Mouse (Mus musculus) forebrain, embryonic 15.5 days (tissue): Measurements from ENCODE around the gene Ptgdr2. TPM values are rescaled to one million over a fixed set of nuclear protein-coding genes. Genes with fewer than 3 reads are reported as not detected.

ENCODE experiments used
- ATAC-seq: fragments of 200-750 bp; cut with Nextera tagmentation; replicated peaks from 2 replicates; pipeline ENCODE4 v1.8.0; 2017; ENCODE audit warnings: mild to moderate bottlenecking, moderate TSS enrichment, moderate library complexity
- H3K27ac ChIP-seq: fragments of 300-500 bp; sonication (generic); replicated peaks from 2 replicates; pipeline ENCODE4 v1.5.1; 2015; ENCODE audit warnings: mild to moderate bottlenecking, inconsistent platforms
- H3K27me3 ChIP-seq: fragments of 300-500 bp; sonication (generic); 2 replicates; pipeline ENCODE4 v1.6.1; 2015; ENCODE audit warnings: inconsistent platforms
- H3K36me3 ChIP-seq: fragments of 300-500 bp; sonication (generic); 2 replicates; pipeline ENCODE4 v1.6.1; 2015; ENCODE audit warnings: mild to moderate bottlenecking, inconsistent platforms
- H3K4me1 ChIP-seq: fragments of 300-500 bp; sonication (generic); 2 replicates; pipeline ENCODE4 v1.6.1; 2015; ENCODE audit warnings: inconsistent platforms
- H3K4me2 ChIP-seq: fragments of 300-500 bp; sonication (generic); replicated peaks from 2 replicates; pipeline ENCODE4 v1.6.1; 2015; ENCODE audit warnings: mild to moderate bottlenecking, inconsistent platforms
- H3K4me3 ChIP-seq: fragments of 300-500 bp; sonication (generic); 2 replicates; pipeline ENCODE4 v1.5.1; 2015; ENCODE audit warnings: mild to moderate bottlenecking, inconsistent platforms
- H3K9ac ChIP-seq: fragments of 300-500 bp; sonication (generic); replicated peaks from 2 replicates; pipeline ENCODE4 v1.6.1; 2015; ENCODE audit warnings: mild to moderate bottlenecking, inconsistent platforms
- H3K9me3 ChIP-seq: fragments of 300-500 bp; sonication (generic); 2 replicates; pipeline ENCODE4 v1.6.1; 2016; ENCODE audit warnings: inconsistent platforms
- WGBS: fragments of 180-500 bp; shearing (Covaris S2); methylation state at CpG from one replicate; pipeline ENCODE4 v1.1.7; 2015; ENCODE audit warnings: mixed read lengths; 5-methylcytosine and 5-hydroxymethylcytosine counted together
- polyA plus RNA-seq: library from polyadenylated mRNA; unstranded; fragments of >200 nt; fragmentation: Nextera tagmentation; extraction: Ambion mirVana; gene quantifications from 2 replicates; pipeline ENCODE4 v1.2.1, GENCODE M21; 2015

Ptgdr2 gene
- polyA plus RNA-seq, 1 experiment from 2014 or later = 0.06 TPM

DNA sequence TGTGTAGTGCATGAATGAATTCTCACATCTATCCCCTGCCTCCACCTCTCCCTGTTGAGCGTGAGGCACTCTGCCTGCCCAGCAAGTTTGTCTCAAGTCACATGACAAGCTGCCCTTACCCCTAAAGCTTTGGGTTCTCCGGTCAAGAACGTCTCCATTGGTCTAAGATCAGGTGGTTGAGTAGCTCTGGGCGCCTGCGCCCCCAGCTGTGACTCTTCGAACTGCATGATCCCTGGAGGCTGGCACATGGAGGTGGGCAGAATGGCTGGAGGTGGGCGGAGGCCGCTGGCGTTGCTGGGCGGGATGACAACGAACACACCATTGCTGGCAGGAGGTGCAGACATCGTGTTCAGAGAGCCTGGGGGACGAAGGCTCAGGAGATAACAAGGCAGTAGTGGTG is 47.6 kb downstream of the Ptgdr2 start:
- H3K27ac ChIP-seq = no peak overlapping the region
- WGBS = 77% methylated on average over 13 of the region's 13 CpGs
- H3K4me1 ChIP-seq = no peaks in the 10 kb centered on the region
- H3K9me3 ChIP-seq = no peaks in the 10 kb centered on the region
- no peak overlapping the region for H3K9ac ChIP-seq
- no peak overlapping the region for H3K4me2 ChIP-seq
- H3K36me3 ChIP-seq = no peaks in the 10 kb centered on the region
- no peak overlapping the region for H3K4me3 ChIP-seq
- no peak for ATAC-seq
- H3K27me3 ChIP-seq = no peaks in the 10 kb centered on the region

DNA sequence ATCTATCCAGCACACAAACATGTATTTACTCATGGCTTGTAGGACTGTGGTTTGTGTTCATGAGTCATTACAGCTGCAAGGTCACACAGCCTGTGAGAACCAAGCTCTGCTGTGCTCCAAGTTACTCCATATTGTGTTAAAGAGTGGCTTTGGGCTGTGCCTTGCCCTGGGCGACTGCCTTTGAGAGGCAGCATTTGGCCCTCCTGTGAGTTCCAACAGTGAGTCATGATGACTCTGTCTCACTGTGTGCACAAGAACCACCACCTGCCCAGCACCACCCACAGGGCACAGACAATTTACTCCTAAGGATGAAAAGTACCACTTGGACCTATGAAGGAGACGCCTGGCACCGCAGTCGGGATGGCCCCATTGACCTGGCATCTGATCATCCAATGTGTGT is 48.9 kb downstream of the Ptgdr2 start:
- Histone ChIP-seq H3K9me3 (no peaks in the 10 kb centered on the region), H3K9ac (no peak overlapping the region), H3K4me2 (no peak overlapping the region), H3K27ac (no peak overlapping the region), H3K4me1 (no peaks in the 10 kb centered on the region), H3K4me3 (no peak overlapping the region), H3K36me3 (no peaks in the 10 kb centered on the region), H3K27me3 (no peaks in the 10 kb centered on the region)
- ATAC-seq = no peak
- 92% methylated on average over 4 of the region's 4 CpGs for WGBS

DNA sequence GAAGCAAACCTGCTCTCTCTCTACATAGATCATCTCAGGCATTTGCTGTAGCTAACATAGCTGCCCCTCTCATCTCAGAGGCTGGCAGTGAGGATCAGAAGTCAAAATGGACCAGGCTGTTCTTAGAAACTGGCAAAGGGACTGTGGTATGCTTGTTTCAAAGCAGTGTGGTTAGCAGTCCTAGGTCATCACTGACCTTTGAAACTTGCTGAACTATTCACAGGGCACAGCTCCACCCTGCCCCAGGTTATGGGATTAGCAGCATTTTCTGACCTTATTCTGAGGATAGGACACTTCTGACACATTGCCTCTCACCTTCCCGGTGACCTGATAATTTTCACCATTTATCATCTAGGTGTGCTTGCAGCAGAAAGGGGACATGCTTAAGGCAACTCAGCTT is 51.6 kb downstream of the Ptgdr2 start:
- 91% methylated on average over 1 of the region's 1 CpGs for WGBS
- no peaks in the 10 kb centered on the region for H3K4me1 ChIP-seq
- no peaks in the 10 kb centered on the region for H3K27me3 ChIP-seq
- no peaks in the 10 kb centered on the region for H3K36me3 ChIP-seq
- no peak overlapping the region for H3K27ac ChIP-seq
- H3K4me3 ChIP-seq = no peak overlapping the region
- H3K9me3 ChIP-seq = no peaks in the 10 kb centered on the region
- no peak for ATAC-seq
- H3K9ac ChIP-seq = no peak overlapping the region
- H3K4me2 ChIP-seq = no peak overlapping the region

DNA sequence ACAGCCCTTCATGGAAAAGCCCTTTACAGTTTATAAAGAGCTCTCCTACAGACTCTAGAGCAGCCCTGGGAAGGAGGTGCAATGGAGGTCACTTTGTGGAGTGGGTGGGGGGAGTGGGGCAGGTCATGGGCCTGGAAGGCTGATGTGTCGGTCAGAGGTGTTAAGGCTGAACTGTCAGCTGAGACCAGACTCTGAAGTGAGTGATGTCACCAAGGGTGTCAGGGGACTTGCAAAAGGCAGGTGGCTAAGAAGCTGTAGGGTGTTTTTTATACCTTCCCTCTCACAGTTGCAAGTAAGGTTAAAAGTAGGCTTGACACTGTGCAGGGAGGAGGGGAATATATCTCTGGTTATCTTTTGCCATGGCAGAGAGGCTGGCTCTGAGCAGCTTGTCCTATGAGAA is 53.8 kb downstream of the Ptgdr2 start:
- Histone ChIP-seq H3K4me1 (no peaks in the 10 kb centered on the region), H3K27me3 (no peaks in the 10 kb centered on the region), H3K9me3 (no peaks in the 10 kb centered on the region), H3K4me2 (no peak overlapping the region), H3K36me3 (no peaks in the 10 kb centered on the region), H3K27ac (no peak overlapping the region), H3K4me3 (no peak overlapping the region), H3K9ac (no peak overlapping the region)
- WGBS = 75% methylated on average over 1 of the region's 1 CpGs
- ATAC-seq = no peak

DNA sequence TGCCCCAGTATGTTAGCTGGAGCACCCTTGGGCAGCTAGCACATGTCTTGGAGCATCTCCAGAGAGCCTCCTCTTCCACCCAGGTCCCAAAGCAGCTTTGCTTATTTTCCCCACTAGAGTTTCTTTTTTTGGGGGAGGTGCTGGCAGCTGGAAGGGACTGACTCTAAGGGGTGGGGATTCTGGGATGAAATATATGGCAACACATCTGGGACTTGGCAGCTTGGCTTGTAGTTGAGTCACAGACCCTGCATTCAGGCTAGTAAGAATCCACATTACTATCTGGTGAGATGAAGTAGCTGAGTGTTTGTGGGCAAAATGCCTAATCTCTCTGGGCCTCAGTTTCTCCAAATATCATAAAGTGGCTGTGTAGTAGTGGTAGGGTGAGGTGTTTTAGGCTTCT is 55.0 kb downstream of the Ptgdr2 start:
- no peaks in the 10 kb centered on the region for H3K9me3 ChIP-seq
- H3K27ac ChIP-seq = no peak overlapping the region
- ATAC-seq = no peak
- no peak overlapping the region for H3K4me2 ChIP-seq
- no peaks in the 10 kb centered on the region for H3K4me1 ChIP-seq
- H3K9ac ChIP-seq = no peak overlapping the region
- H3K36me3 ChIP-seq = no peaks in the 10 kb centered on the region
- H3K27me3 ChIP-seq = no peaks in the 10 kb centered on the region
- H3K4me3 ChIP-seq = no peak overlapping the region

Other genes starting within 250 kb of the Ptgdr2 start
- gene Vps37c, start 248.4 kb upstream of the Ptgdr2 start, polyA plus RNA-seq = 39.3 and 41.1 TPM in 2 replicates
- 0.22 and 0.26 TPM in 2 replicates for gene Cd5, start 198.2 kb upstream of the Ptgdr2 start, polyA plus RNA-seq
- gene Cd6, start 107.1 kb upstream of the Ptgdr2 start, polyA plus RNA-seq = not detected in 2 replicates
- gene Slc15a3, start 97.4 kb upstream of the Ptgdr2 start, polyA plus RNA-seq = 0.39 and 0.42 TPM in 2 replicates
- gene Tmem132a, start 67.2 kb upstream of the Ptgdr2 start, polyA plus RNA-seq = 166 and 173 TPM in 2 replicates
- 39.9 and 40.2 TPM in 2 replicates for gene Tmem109, start 55.2 kb upstream of the Ptgdr2 start, polyA plus RNA-seq
- gene Prpf19, start 41.9 kb upstream of the Ptgdr2 start, polyA plus RNA-seq = 42.2 and 52.4 TPM in 2 replicates
- gene Zp1, start 16.5 kb upstream of the Ptgdr2 start, polyA plus RNA-seq = 0.22 and 0.33 TPM in 2 replicates
- 19.2 and 19.4 TPM in 2 replicates for gene Ccdc86, start 12.1 kb downstream of the Ptgdr2 start, polyA plus RNA-seq
- not detected in 2 replicates for gene Ms4a10, start 37.5 kb downstream of the Ptgdr2 start, polyA plus RNA-seq
- 0.25 TPM in 1 of 2 replicates, not detected in the other for gene Ms4a15, start 56.1 kb downstream of the Ptgdr2 start, polyA plus RNA-seq
- gene Ms4a18, start 80.9 kb downstream of the Ptgdr2 start, polyA plus RNA-seq = not detected in 2 replicates
- not detected in 2 replicates for gene Ms4a8a, start 143.9 kb downstream of the Ptgdr2 start, polyA plus RNA-seq
- gene 1700017D01Rik, start 193.7 kb downstream of the Ptgdr2 start, polyA plus RNA-seq = not detected in 2 replicates
- not detected in 2 replicates for gene 1700025F22Rik, start 228.2 kb downstream of the Ptgdr2 start, polyA plus RNA-seq